Comparison of ENCODE assay signal across 23 mouse cellular contexts in genomic region chr1:128854649-128855048, GRCm38 (mm10).
"Had no signal": no experiment of that assay in that cellular context is flagged by ENCODE, and none has a peak within 500 bp of the region (broad histone marks: within the 10 kb centered on the region; RNA-seq: fewer than 3 reads in every experiment).

No protein-coding gene starts in this region.

- H3K9me3 ChIP-seq: limb, embryonic 10.5 days; limb, embryonic 13.5 days; liver, embryonic 12.5 days; liver, embryonic 15.5 days; lung, embryonic 15.5 days; megakaryocyte, embryonic 14.5 days; midbrain, embryonic 12.5 days had no signal

- H3K27me3 ChIP-seq: limb, embryonic 13.5 days; liver, embryonic 12.5 days; liver, embryonic 15.5 days; lung, embryonic 15.5 days had no signal

- ATAC-seq: liver, embryonic 12.5 days; midbrain, embryonic 16.5 days had no signal

- H3K4me1 ChIP-seq: limb, embryonic 10.5 days; limb, embryonic 13.5 days; liver, embryonic 12.5 days; liver, embryonic 15.5 days; lung, embryonic 15.5 days; megakaryocyte, embryonic 14.5 days had no signal

- H3K4me2 ChIP-seq: limb, embryonic 13.5 days; liver, embryonic 12.5 days; liver, embryonic 15.5 days; lung, embryonic 15.5 days; midbrain, embryonic 12.5 days had no signal

- H3K9ac ChIP-seq: limb, embryonic 13.5 days; liver, embryonic 12.5 days; liver, embryonic 15.5 days; lung, embryonic 15.5 days; midbrain, embryonic 12.5 days had no signal

- DNase-seq: kidney, postnatal 25 days; layer of hippocampus, adult 9-11 months; liver; lung, adult 18-20 months; lung, postnatal 10 days; lung, postnatal 36 days; right cerebral cortex, adult 18-20 months; right cerebral cortex, postnatal 14 days; right cerebral cortex, postnatal 4 days; thymus, adult 2 months; thymus, postnatal 14 days; thymus, postnatal 4 days had no signal

- H3K36me3 ChIP-seq: limb, embryonic 10.5 days; limb, embryonic 13.5 days; liver, embryonic 12.5 days; liver, embryonic 15.5 days; lung, embryonic 15.5 days; midbrain, embryonic 12.5 days had no signal

- H3K27ac ChIP-seq: kidney, postnatal 0 days; layer of hippocampus, adult 2 months; limb, embryonic 10.5 days; limb, embryonic 13.5 days; liver, embryonic 12.5 days; liver, embryonic 15.5 days; lung, embryonic 15.5 days; midbrain, embryonic 12.5 days; stomach, postnatal 0 days had no signal

- H3K4me3 ChIP-seq: layer of hippocampus, adult 2 months; limb, embryonic 10.5 days; limb, embryonic 13.5 days; liver, embryonic 12.5 days; liver, embryonic 15.5 days; lung, embryonic 15.5 days; megakaryocyte, embryonic 14.5 days; midbrain, embryonic 12.5 days had no signal
